22 mouse cellular contexts compared by ENCODE assay signal in the genomic region with DNA sequence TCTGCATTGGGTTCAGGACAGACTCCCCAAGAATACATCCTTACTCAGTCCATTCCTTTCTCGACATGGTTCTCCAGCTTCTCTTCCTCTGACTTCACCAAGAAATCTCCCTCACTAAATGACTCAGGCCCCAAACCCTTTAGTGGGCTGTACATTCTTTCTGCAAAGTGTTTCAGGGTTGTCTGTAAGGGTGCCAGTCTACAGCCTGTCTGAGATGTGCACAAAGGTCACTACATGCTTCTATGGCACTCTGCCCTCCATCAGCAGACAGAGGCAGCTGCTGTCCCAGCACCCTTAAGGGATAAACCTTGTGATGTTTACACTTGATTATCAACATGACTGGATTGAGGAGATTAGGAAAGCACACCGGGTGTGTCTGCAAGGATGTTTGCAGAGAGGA. TPM values are rescaled to one million over a fixed set of nuclear protein-coding genes. Genes with fewer than 3 reads are reported as not detected.
DNase-seq lines count a peak whose midpoint lies in the region; ATAC-seq and TF ChIP-seq lines count a peak whose summit lies in the region.
"Had no signal": no experiment of that assay in that cellular context is flagged by ENCODE, and none has a peak within 500 bp of the region (broad histone marks: within the 10 kb centered on the region; RNA-seq: fewer than 3 reads in every experiment).

No protein-coding gene starts in this region.

- no peak for ATAC-seq in forebrain, embryonic 13.5 days
- no peak for ATAC-seq in forebrain, embryonic 15.5 days (replicated peaks)
- ATAC-seq: intestine, embryonic 15.5 days had no signal

- no peak overlapping the region for H3K4me2 ChIP-seq in forebrain, embryonic 13.5 days
- no peak overlapping the region for H3K4me2 ChIP-seq in forebrain, embryonic 15.5 days (replicated peaks)
- H3K4me2 ChIP-seq: embryonic facial prominence, embryonic 15.5 days; forebrain, embryonic 12.5 days; heart, embryonic 11.5 days; heart, embryonic 15.5 days; hindbrain, embryonic 14.5 days; intestine, embryonic 15.5 days had no signal

- H3K4me3 ChIP-seq in forebrain, embryonic 13.5 days = no peak overlapping the region
- no peak overlapping the region for H3K4me3 ChIP-seq in forebrain, embryonic 15.5 days
- no peak overlapping the region for H3K4me3 ChIP-seq in embryonic fibroblast, embryonic 13.5 days (ENCODE audit: insufficient read depth, low read length)
- H3K4me3 ChIP-seq: embryonic facial prominence, embryonic 15.5 days; forebrain, embryonic 12.5 days; heart, embryonic 15.5 days; hindbrain, embryonic 10.5 days; intestine, embryonic 15.5 days had no signal

- H3K27me3 ChIP-seq in forebrain, embryonic 13.5 days = no peaks in the 10 kb centered on the region
- no peaks in the 10 kb centered on the region for H3K27me3 ChIP-seq in forebrain, embryonic 15.5 days
- H3K27me3 ChIP-seq: CH12.LX; embryonic facial prominence, embryonic 15.5 days; forebrain, embryonic 12.5 days; heart, embryonic 15.5 days; intestine, embryonic 15.5 days had no signal

- no peaks in the 10 kb centered on the region for H3K36me3 ChIP-seq in forebrain, embryonic 13.5 days (ENCODE audit: poor library complexity, severe bottlenecking)
- H3K36me3 ChIP-seq in forebrain, embryonic 15.5 days = no peaks in the 10 kb centered on the region
- H3K36me3 ChIP-seq: embryonic facial prominence, embryonic 15.5 days; forebrain, embryonic 12.5 days; heart, embryonic 15.5 days; hindbrain, embryonic 10.5 days; intestine, embryonic 15.5 days had no signal

- WGBS in forebrain, embryonic 13.5 days = 42% methylated on average over 2 of the region's 2 CpGs
- WGBS in forebrain, embryonic 15.5 days = 65% methylated on average over 2 of the region's 2 CpGs

- intact Hi-C loops in heart, postnatal 36 days (cut with DNase I) = loop anchor here (2.0 to 5.0 kb wide), 2 partner anchors 133 to 241 kb away; no protein-coding TSS in a partner anchor

- TF ChIP-seq CTCF in embryonic fibroblast, embryonic 13.5 days (IDR thresholded peaks at IDR 0.05; ENCODE audit: borderline replicate concordance, insufficient read depth, low read length) = no peak

- no peaks in the 10 kb centered on the region for H3K4me1 ChIP-seq in forebrain, embryonic 13.5 days
- no peaks in the 10 kb centered on the region for H3K4me1 ChIP-seq in forebrain, embryonic 15.5 days
- H3K4me1 ChIP-seq in embryonic fibroblast, embryonic 13.5 days (ENCODE audit: control insufficient read depth, insufficient read depth, low read length) = peaks cover 13% of the 10 kb centered on the region
- H3K4me1 ChIP-seq: embryonic facial prominence, embryonic 15.5 days; forebrain, embryonic 12.5 days had no signal

- TF ChIP-seq POLR2A in embryonic fibroblast, embryonic 13.5 days (IDR thresholded peaks at IDR 0.05; ENCODE audit: low read depth, low read length) = no peak

- 0 out of 2 replicates have a peak overlapping the region, but pooled peaks have one; percentile 5 for H3K9ac ChIP-seq in forebrain, embryonic 13.5 days
- no peak overlapping the region for H3K9ac ChIP-seq in forebrain, embryonic 15.5 days (replicated peaks)
- H3K9ac ChIP-seq: embryonic facial prominence, embryonic 15.5 days; forebrain, embryonic 12.5 days; heart, embryonic 15.5 days; hindbrain, embryonic 14.5 days; intestine, embryonic 15.5 days had no signal

- H3K27ac ChIP-seq in forebrain, embryonic 13.5 days = no peak overlapping the region
- H3K27ac ChIP-seq in forebrain, embryonic 15.5 days (replicated peaks) = no peak overlapping the region
- H3K27ac ChIP-seq in embryonic fibroblast, embryonic 13.5 days (ENCODE audit: insufficient read depth, low read length) = peak overlapping the region; percentile 82
- H3K27ac ChIP-seq: embryonic facial prominence, embryonic 15.5 days; forebrain, embryonic 12.5 days; heart, embryonic 15.5 days; hindbrain, embryonic 10.5 days; hindbrain, embryonic 14.5 days; intestine, embryonic 15.5 days had no signal

- no peaks in the 10 kb centered on the region for H3K9me3 ChIP-seq in forebrain, embryonic 13.5 days (replicated peaks)
- H3K9me3 ChIP-seq in forebrain, embryonic 15.5 days = no peaks in the 10 kb centered on the region
- H3K9me3 ChIP-seq: embryonic facial prominence, embryonic 15.5 days; forebrain, embryonic 12.5 days; heart, embryonic 15.5 days; hindbrain, embryonic 10.5 days; intestine, embryonic 15.5 days had no signal

- peak; percentile 19 for DNase-seq in retina, postnatal 1 day
- no peak for DNase-seq in retina, embryonic 14.5 days (ENCODE audit: low spot score)
- no peak for DNase-seq in embryo, embryonic 9.5 days (ENCODE audit: extremely low spot score)
- no peak for DNase-seq in heart, postnatal 36 days
- DNase-seq: adrenal gland, postnatal 14 days; cerebellum, adult 11-12 months; cerebellum, adult 9-10 months; cerebellum, postnatal 36 days; gastrocnemius, postnatal 10 days; heart, adult 18-20 months; heart, postnatal 14 days had no signal

RNA-seq across cellular contexts. Expression of a gene that starts 21.3 kb away (rescaled TPM):
- 186 and 204 TPM in 2 replicates for polyA plus RNA-seq in forebrain, embryonic 13.5 days (2015; fragmentation: Nextera tagmentation; extraction: Ambion mirVana)
- 163 and 170 TPM in 2 replicates for polyA plus RNA-seq in forebrain, embryonic 15.5 days (2015; fragmentation: Nextera tagmentation; extraction: Ambion mirVana)
- 133 and 144 TPM in 2 replicates for polyA plus RNA-seq in embryonic fibroblast, embryonic 13.5 days (2011; ENCODE audit: insufficient read length, low read depth, missing spikeins)
- 10 to 100 TPM; 68.5 to 72.9 TPM for total RNA-seq in heart, postnatal 36 days (2021)

RNA-seq across cellular contexts. Expression of a gene that starts 21.4 kb away (rescaled TPM):
- polyA plus RNA-seq in forebrain, embryonic 13.5 days (2015; fragmentation: Nextera tagmentation; extraction: Ambion mirVana) = 0.21 and 0.37 TPM in 2 replicates
- polyA plus RNA-seq in forebrain, embryonic 15.5 days (2015; fragmentation: Nextera tagmentation; extraction: Ambion mirVana) = 0.45 and 0.52 TPM in 2 replicates
- not detected in 2 replicates for polyA plus RNA-seq in embryonic fibroblast, embryonic 13.5 days (2011; ENCODE audit: insufficient read length, low read depth, missing spikeins)
- not detected for total RNA-seq in heart, postnatal 36 days (2021)
- total RNA-seq: heart, adult 18-20 months; heart, postnatal 14 days had no signal
